Mouse (Mus musculus) brain, adult 2 months (tissue): ENCODE measurements at regions not wholly inside any gene's neighbourhood (a gene's known extent, or its start where the extent isn't known, plus 50 kb on each side); places are given as distances from the start of the nearest gene placed in this dataset.

ENCODE experiments used
- DNase-seq: peaks from one replicate; pipeline ENCODE4 v3.0.0; 2011; ENCODE audit warnings: low read depth, low spot score

- no peak for DNase-seq
These were observed 483.6 kb upstream of the B430305J03Rik start for GRCm38 (mm10) chr3:61849317-61849716.

DNA sequence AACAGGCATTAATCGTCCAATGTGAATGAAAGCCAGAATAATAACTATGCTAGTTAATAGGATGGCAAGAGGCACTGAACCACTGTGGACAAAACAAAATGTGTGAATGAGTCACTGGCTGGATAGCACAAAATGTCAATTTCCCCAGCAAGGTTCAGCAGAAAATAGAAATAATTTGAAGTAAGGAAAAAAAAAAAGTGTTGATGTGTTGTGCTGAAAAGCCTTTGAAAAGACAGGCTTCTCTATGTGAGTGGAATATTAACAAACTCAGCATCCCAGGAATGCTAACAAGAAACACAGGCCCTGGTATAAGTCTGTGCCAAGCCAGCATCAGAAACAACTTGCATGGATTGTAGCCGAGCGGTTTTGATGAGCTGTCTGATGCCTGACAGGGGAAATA, 481.0 kb upstream of the B430305J03Rik start:
- peak; percentile 50 for DNase-seq

DNA sequence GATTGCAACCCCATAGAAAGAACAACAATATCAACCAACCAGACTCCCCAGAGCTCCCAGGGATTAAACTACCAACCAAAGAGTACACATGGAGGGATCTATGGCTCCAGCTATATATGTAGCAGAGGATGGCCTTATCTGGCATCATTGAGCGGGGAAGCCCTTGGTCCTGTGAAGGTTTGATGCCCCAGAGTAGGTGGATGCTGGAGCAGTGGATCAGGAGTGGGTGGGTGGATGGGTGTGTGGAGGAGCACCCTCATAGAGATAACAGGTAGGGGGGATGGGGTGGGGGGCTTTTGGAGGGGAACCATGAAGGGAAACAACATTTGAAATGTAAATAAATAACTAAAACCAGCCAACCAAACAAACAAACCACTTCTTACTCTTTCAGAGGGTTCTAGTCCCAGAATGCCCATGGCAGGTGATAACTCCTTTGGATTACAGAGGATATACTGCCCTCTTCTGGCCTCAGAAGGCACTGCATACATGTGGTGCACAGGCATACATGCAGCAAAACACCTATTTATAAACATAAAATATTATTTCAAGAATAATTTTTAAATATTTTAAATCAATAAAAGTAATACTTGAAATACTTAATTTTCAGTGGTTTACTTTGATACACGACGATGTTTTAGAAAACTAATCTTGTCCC, 473.7 kb upstream of the B430305J03Rik start:
- peak; percentile 25 for DNase-seq

DNA sequence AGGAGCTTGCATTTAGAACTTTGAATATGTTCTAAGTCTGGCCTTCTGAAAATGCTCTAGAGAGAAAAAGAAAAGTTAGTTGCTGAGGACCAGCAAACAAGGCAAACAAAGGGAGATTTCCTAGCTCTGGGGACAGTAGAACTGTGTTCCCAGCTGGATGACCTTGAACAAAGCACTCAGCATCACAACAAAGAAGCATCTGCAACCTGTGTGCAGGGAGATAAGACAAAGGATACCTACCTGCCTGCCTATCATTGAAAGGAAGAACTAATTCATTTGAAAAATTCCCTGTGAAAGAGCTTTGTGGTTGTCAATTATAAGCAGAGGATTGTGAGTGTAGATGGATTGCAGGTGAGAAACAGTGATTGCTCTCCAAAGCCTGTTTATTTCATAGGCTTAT, 451.1 kb upstream of the B430305J03Rik start:
- DNase-seq = no peak

GRCm38 (mm10) chr3:61796021-61796420, 430.3 kb upstream of the B430305J03Rik start:
- no peak for DNase-seq

DNA sequence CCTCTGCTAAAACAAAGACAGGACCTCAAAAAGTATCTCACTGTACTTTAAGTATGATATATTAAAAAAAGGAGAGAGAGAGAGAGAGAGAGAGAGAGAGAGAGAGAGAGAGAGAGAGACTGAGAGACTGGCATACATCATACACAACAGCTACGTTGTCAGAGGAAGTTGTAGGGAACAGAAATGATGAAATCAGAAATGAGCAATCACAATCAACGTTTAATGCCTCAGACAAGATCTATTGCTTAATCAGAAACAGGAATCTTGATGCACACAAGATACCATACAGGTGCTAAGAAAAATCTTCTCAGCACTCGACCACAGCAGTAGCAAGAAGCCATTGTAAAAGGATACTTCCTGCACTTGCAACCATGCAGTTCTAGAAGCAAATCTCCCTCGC, 424.9 kb upstream of the B430305J03Rik start:
- no peak for DNase-seq
